Mouse (Mus musculus): Measurements from ENCODE around the gene Gm10203.

- no peak for TF ChIP-seq GATA1 (IDR thresholded peaks at IDR 0.05; ENCODE audit: borderline replicate concordance, low read length)
- no peak for TF ChIP-seq FLI1 (IDR thresholded peaks at IDR 0.05; ENCODE audit: low read length)
Measured at GRCm38 (mm10) chr6:149135631-149136030, 5.7 kb downstream of the Gm10203 start.
